Mouse (Mus musculus) liver, embryonic 14.5 days (tissue): Measurements from ENCODE around the gene Ppm1l. TPM values are rescaled to one million over a fixed set of nuclear protein-coding genes. Genes with fewer than 3 reads are reported as not detected.

Experiments
- ATAC-seq: fragments of 200-750 bp; cut with Nextera tagmentation; 2 replicates; pipeline ENCODE4 v1.8.0; 2017; ENCODE audit warnings: moderate number of reproducible peaks, mild to moderate bottlenecking, moderate library complexity; ENCODE audit not compliant: insufficient read depth
- DNase-seq, 3 experiments: peaks; one replicate each; pipeline ENCODE4 v3.0.0-alpha.2; 2012 to 2013; ENCODE audit warnings: low read depth in 3 of 3, low spot score in 3 of 3
- H3K27ac ChIP-seq: fragments of 300-500 bp; sonication (generic); 2 replicates; pipeline ENCODE4 v1.5.1; 2014; ENCODE audit warnings: moderate library complexity, mild to moderate bottlenecking, control low read depth, inconsistent platforms
- H3K27me3 ChIP-seq: fragments of 300-500 bp; sonication (generic); 2 replicates; pipeline ENCODE4 v1.6.1; 2014; ENCODE audit warnings: mild to moderate bottlenecking, low read length, moderate library complexity; ENCODE audit not compliant: control insufficient read depth, insufficient read depth
- H3K36me3 ChIP-seq: fragments of 300-500 bp; sonication (generic); replicated peaks from 2 replicates; pipeline ENCODE4 v1.6.1; 2014; ENCODE audit warnings: low read depth; ENCODE audit not compliant: control insufficient read depth, insufficient read depth
- H3K4me1 ChIP-seq, 2 experiments: fragments of 200-500 bp in 1 of 2; fragments of 300-500 bp in 1 of 2; sonication (generic) in 1 of 2; replicated peaks; 2 replicates each; pipeline ENCODE4 v1.6.1; 2012 to 2014; ENCODE audit warnings: antibody characterized with exemption in 1 of 2, inconsistent platforms in 1 of 2, low read length in 1 of 2; ENCODE audit not compliant: control insufficient read depth in 2 of 2, insufficient read depth in 2 of 2
- H3K4me2 ChIP-seq: fragments of 300-500 bp; sonication (generic); 2 replicates; pipeline ENCODE4 v1.6.1; 2014; ENCODE audit warnings: low read depth, mild to moderate bottlenecking, control low read depth, moderate library complexity
- H3K4me3 ChIP-seq, 2 experiments: fragments of 200-500 bp in 1 of 2; fragments of 300-500 bp in 1 of 2; sonication (generic) in 1 of 2; 2 replicates each; pipeline ENCODE4 v1.5.1; 2012 to 2014; ENCODE audit warnings: low read depth in 2 of 2, low read length in 2 of 2, mild to moderate bottlenecking in 2 of 2, control low read depth in 1 of 2, inconsistent platforms in 1 of 2, moderate library complexity in 1 of 2; ENCODE audit not compliant: insufficient read depth in 1 of 2
- H3K9ac ChIP-seq: fragments of 300-500 bp; sonication (generic); replicated peaks from 2 replicates; pipeline ENCODE4 v1.6.1; 2014; ENCODE audit warnings: mild to moderate bottlenecking, control low read depth, moderate library complexity
- H3K9me3 ChIP-seq: fragments of 300-500 bp; sonication (generic); 2 replicates; pipeline ENCODE4 v1.6.1; 2016; ENCODE audit warnings: low read length, mixed read lengths; ENCODE audit not compliant: control insufficient read depth
- CTCF ChIP-seq: IDR thresholded peaks from 2 replicates; pipeline ENCODE4 v1.5.1; 2016; ENCODE audit warnings: antibody characterized with exemption, low read depth, control low read depth
- EP300 ChIP-seq: IDR thresholded peaks from 2 replicates; pipeline ENCODE4 v1.6.1; 2016; ENCODE audit warnings: antibody characterized with exemption, low read depth
- WGBS: fragments of 180-500 bp; shearing (Covaris S2); extraction: QIAGEN DNeasy Blood & Tissue Kit; methylation state at CpG from one replicate; pipeline ENCODE4 v1.1.7; 2014; ENCODE audit not compliant: insufficient replicate concordance; 5-methylcytosine and 5-hydroxymethylcytosine counted together
- polyA plus RNA-seq, 2 experiments: library from polyadenylated mRNA; depleted of rRNA in 1 of 2; stranded (reverse) in 1 of 2; unstranded in 1 of 2; fragments of >200 nt; fragmentation: Nextera tagmentation in 1 of 2; extraction: Ambion mirVana in 1 of 2; gene quantifications; 2 replicates each; pipeline versions ENCODE4 v1.2.1 to v1.2.3; 2012 to 2014

The Ppm1l gene
- polyA plus RNA-seq, 2 experiments: 2.4 to 3.7 TPM

DNA sequence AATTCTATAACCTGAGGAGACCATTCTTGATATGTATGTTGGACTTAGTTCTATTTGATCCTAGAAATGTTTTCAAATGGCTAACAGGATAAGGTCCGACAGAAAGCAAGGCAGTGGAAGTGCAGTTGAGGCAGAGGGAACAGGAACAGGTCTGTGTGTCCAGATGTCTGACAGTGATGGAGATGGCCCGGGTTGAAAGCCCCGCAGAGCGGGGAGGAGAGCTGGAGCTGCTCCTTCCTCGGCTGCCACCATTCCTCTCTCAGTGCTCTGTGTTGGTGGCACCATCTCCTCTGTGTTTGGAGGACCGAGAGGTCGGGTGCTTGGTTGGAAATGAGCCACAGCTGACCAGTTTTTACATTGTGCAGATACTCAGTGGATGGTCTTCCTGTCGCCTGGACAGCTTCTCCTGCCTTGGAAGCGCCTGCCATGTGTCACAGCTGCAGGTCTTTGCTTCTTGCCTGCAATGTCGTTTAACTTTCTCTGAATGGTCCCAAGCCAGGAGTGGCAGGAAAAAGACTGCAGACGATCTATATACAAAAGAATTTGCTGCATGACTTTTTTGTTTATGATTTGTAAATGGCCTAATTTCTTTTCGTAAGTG, 159.3 kb downstream of the Ppm1l start:
- Histone ChIP-seq H3K36me3 (no peaks in the 10 kb centered on the region), H3K9ac (no peak overlapping the region), H3K27ac (no peak overlapping the region), H3K9me3 (no peaks in the 10 kb centered on the region), H3K4me3 (no peak overlapping the region), H3K4me1 (no peaks in the 10 kb centered on the region), H3K27me3 (no peaks in the 10 kb centered on the region), H3K4me2 (no peak overlapping the region)
- 61% methylated on average over 12 of the region's 12 CpGs for WGBS
- DNase-seq (no peak), ATAC-seq (no peak)
- no peak for TF ChIP-seq EP300
- TF ChIP-seq CTCF: no peak

- Histone ChIP-seq H3K9ac (no peak overlapping the region), H3K4me2 (no peak overlapping the region), H3K27ac (no peak overlapping the region), H3K9me3 (no peaks in the 10 kb centered on the region), H3K4me1 (no peaks in the 10 kb centered on the region), H3K4me3 (no peak overlapping the region), H3K36me3 (no peaks in the 10 kb centered on the region), H3K27me3 (no peaks in the 10 kb centered on the region)
- no peak for ATAC-seq
- WGBS: 81% methylated on average over 3 of the region's 3 CpGs
- no peak for DNase-seq
- TF ChIP-seq EP300 (no peak), CTCF (no peak)
Measured at GRCm38 (mm10) chr3:69479937-69480336, 163.3 kb downstream of the Ppm1l start.

- Histone ChIP-seq H3K4me2 (no peak overlapping the region), H3K36me3 (no peaks in the 10 kb centered on the region), H3K4me1 (no peaks in the 10 kb centered on the region), H3K4me3 (no peak overlapping the region), H3K27ac (no peak overlapping the region), H3K9ac (no peak overlapping the region), H3K27me3 (no peaks in the 10 kb centered on the region), H3K9me3 (no peaks in the 10 kb centered on the region)
- TF ChIP-seq CTCF (peak; percentile 81), EP300 (no peak)
- no peak for ATAC-seq
- DNase-seq: peak; percentile 33 to 42 (median 33)
- WGBS: 29% methylated on average over 4 of the region's 4 CpGs
Measured at GRCm38 (mm10) chr3:69481835-69482234, 165.2 kb downstream of the Ppm1l start.

DNA sequence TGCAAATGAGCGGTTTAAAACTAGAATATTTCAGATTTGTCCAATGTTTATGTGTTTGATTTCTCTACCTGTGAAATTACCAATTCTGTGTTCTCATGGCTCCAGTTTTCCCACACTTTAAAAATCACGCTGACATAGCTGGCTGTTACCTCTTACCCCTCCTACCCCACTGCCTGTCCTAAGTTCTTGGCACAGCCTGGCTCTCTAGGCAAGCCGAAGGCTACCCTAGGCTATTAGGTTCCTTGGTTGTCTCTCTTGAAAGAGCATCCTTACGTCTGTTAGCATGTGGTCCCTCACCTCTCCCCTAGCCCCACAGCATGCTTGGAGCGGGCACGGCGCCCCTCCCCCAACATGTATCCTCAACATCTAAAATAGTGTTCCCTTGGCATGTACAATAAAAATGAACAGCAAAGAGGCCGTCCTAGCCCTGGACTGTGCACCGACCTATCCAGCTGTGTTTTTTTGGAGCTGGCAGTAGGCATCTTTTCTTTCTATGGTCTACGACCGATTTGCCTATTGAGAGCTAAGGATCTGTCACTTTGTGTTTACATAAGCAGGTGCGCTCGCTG, 167.4 kb downstream of the Ppm1l start:
- Histone ChIP-seq H3K9ac (no peak overlapping the region), H3K4me3 (no peak overlapping the region), H3K27me3 (no peaks in the 10 kb centered on the region), H3K27ac (no peak overlapping the region), H3K4me2 (no peak overlapping the region), H3K36me3 (no peaks in the 10 kb centered on the region), H3K9me3 (no peaks in the 10 kb centered on the region), H3K4me1 (no peaks in the 10 kb centered on the region)
- ATAC-seq: no peak
- TF ChIP-seq EP300: no peak
- no peak for TF ChIP-seq CTCF
- WGBS: 79% methylated on average over 13 of the region's 13 CpGs
- DNase-seq: no peak

GRCm38 (mm10) chr3:69484582-69484981, 167.9 kb downstream of the Ppm1l start:
- DNase-seq: no peak
- H3K4me3 ChIP-seq: no peak overlapping the region
- H3K4me2 ChIP-seq: no peak overlapping the region
- ATAC-seq: no peak
- H3K4me1 ChIP-seq: no peaks in the 10 kb centered on the region
- WGBS: 49% methylated on average over 4 of the region's 4 CpGs
- no peak overlapping the region for H3K9ac ChIP-seq
- H3K27me3 ChIP-seq: no peaks in the 10 kb centered on the region
- H3K27ac ChIP-seq: no peak overlapping the region
- H3K36me3 ChIP-seq: no peaks in the 10 kb centered on the region
- no peaks in the 10 kb centered on the region for H3K9me3 ChIP-seq
- TF ChIP-seq EP300: no peak
- TF ChIP-seq CTCF: no peak
